Comparison of ENCODE assay signal across 17 mouse cellular contexts in the genomic region with DNA sequence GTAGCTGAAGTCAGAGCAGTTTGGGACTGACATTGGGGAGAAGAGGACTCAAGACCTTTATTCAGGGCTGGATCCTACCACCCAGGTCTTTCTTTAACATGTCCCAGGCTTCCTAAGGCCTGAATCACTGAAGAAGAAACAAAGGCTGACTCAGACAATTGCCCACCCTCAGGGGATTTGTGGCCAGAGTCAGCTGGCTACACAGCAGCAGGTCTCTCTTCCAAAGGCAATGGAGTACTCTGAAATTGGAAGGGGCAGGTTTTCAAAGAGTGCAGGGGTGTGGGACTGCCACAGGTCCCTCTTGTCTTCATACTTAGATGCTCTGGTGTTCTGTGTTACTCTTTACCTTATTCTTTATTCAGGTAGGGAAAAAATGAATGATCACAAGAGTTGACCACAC.
DNase-seq lines count a peak whose midpoint lies in the region; ATAC-seq lines count a peak whose summit lies in the region.
"Had no signal": no experiment of that assay in that cellular context is flagged by ENCODE, and none has a peak within 500 bp of the region (broad histone marks: within the 10 kb centered on the region; RNA-seq: fewer than 3 reads in every experiment).

No protein-coding gene starts in this region.

- DNase-seq in retina, postnatal 1 day: peak; percentile 15
- DNase-seq in retina, embryonic 14.5 days (ENCODE audit: low spot score): no peak
- peak; percentile 20 for DNase-seq in Muller cell, postnatal 12 days (ENCODE audit: inconsistent ontology term)
- peak; percentile 35 for DNase-seq in ZHBTc4 (ENCODE audit: low read depth, low spot score)
- DNase-seq in B cell, adult 2 months: no peak
- DNase-seq: adrenal gland, adult 2 months; adrenal gland, postnatal 10 days; adrenal gland, postnatal 25 days; cerebellum, adult 11-12 months; cerebellum, adult 2 months; cerebellum, adult 9-10 months; cerebellum, postnatal 10 days; cerebellum, postnatal 25 days; forebrain, postnatal 0 days had no signal

- ATAC-seq in activated CD4-positive, CD25-positive, alpha-beta regulatory T cell, adult 4 months: no peak
- ATAC-seq: forebrain, embryonic 13.5 days; forebrain, embryonic 15.5 days; forebrain, postnatal 0 days had no signal

Comparison
In these comparisons a context has a peak if more than half of its experiments do, and no peak if none do; other contexts are left out.
1. DNase-seq: peak in retina, postnatal 1 day (single experiment), Muller cell, postnatal 12 days (single experiment) and ZHBTc4 (single experiment); none in retina, embryonic 14.5 days (single experiment) and B cell, adult 2 months (0 of 2).